Mouse (Mus musculus): ENCODE measurements around the gene Ugdh.

The Ugdh gene

GRCm38 (mm10) chr5:65428321-65428720, 7.4 kb downstream of the Ugdh start:
- DNase-seq (ENCODE audit: low spot score in 2 of 2) = no peak

GRCm38 (mm10) chr5:65425251-65425650, 10.5 kb downstream of the Ugdh start:
- DNase-seq (ENCODE audit: low spot score in 2 of 2) = no peak

GRCm38 (mm10) chr5:65424215-65424614, 11.5 kb downstream of the Ugdh start:
- DNase-seq (ENCODE audit: low spot score in 2 of 2) = no peak

GRCm38 (mm10) chr5:65422803-65423202, 12.9 kb downstream of the Ugdh start:
- DNase-seq (ENCODE audit: low spot score in 2 of 2) = no peak

GRCm38 (mm10) chr5:65420822-65421221, 14.9 kb downstream of the Ugdh start:
- DNase-seq (ENCODE audit: low spot score in 2 of 2) = no peak

- no peak for DNase-seq (ENCODE audit: low spot score in 2 of 2)
Measured at GRCm38 (mm10) chr5:65419136-65419535, 16.6 kb downstream of the Ugdh start.

GRCm38 (mm10) chr5:65415653-65416458, 19.9 kb downstream of the Ugdh start:
- DNase-seq (ENCODE audit: low spot score in 2 of 2) = peak; percentile 19 to 33

- DNase-seq (ENCODE audit: low spot score in 2 of 2) = no peak
Measured at GRCm38 (mm10) chr5:65407989-65408388, 27.8 kb downstream of the Ugdh start.

GRCm38 (mm10) chr5:65401251-65401994, 34.3 kb downstream of the Ugdh start:
- peak; percentile 64 to 83 for DNase-seq (ENCODE audit: low spot score in 2 of 2)

- DNase-seq (ENCODE audit: low spot score in 2 of 2) = no peak
Measured at GRCm38 (mm10) chr5:65394425-65394824, 41.3 kb downstream of the Ugdh start.

- DNase-seq (ENCODE audit: low spot score in 2 of 2) = no peak
Measured at GRCm38 (mm10) chr5:65391753-65392152, 44.0 kb downstream of the Ugdh start.

GRCm38 (mm10) chr5:65390648-65391644, 44.8 kb downstream of the Ugdh start, which contains the start of the genes Rpl9 and Lias:
Rpl9 (minus strand) TSS chr5:65391444.
Lias (plus strand) TSS chr5:65391497.
- peak; percentile 98 for DNase-seq (ENCODE audit: low spot score in 2 of 2)

- no peak for DNase-seq (ENCODE audit: low spot score in 2 of 2)
Measured at GRCm38 (mm10) chr5:65387008-65387867, 48.5 kb downstream of the Ugdh start.

- no peak for DNase-seq (ENCODE audit: low spot score in 2 of 2)
Measured at GRCm38 (mm10) chr5:65385704-65386103, 50.0 kb downstream of the Ugdh start.

GRCm38 (mm10) chr5:65374746-65375145, 61.0 kb downstream of the Ugdh start:
- DNase-seq (ENCODE audit: low spot score in 2 of 2) = no peak

- no peak for DNase-seq (ENCODE audit: low spot score in 2 of 2)
Measured at GRCm38 (mm10) chr5:65371551-65371950, 64.2 kb downstream of the Ugdh start.

- DNase-seq (ENCODE audit: low spot score in 2 of 2) = no peak
Measured at GRCm38 (mm10) chr5:65367837-65368236, 67.9 kb downstream of the Ugdh start.

Data from heart, adult 9 months (tissue).